Mouse (Mus musculus) cortical plate, adult 2 months (tissue): ENCODE measurements around the gene Gpat3.

ENCODE experiments used
- CTCF ChIP-seq: fragments of 200-500 bp; IDR thresholded peaks from 2 replicates; pipeline ENCODE4 v1.5.1; 2011; ENCODE audit warnings: mild to moderate bottlenecking, control low read depth, low read length; ENCODE audit not compliant: insufficient read depth; ENCODE audit errors: extremely low read depth
- POLR2A ChIP-seq: fragments of 200-500 bp; IDR thresholded peaks from 2 replicates; pipeline ENCODE4 v1.6.1; 2011; ENCODE audit warnings: mild to moderate bottlenecking, low read length, control low read depth; ENCODE audit not compliant: insufficient read depth; ENCODE audit errors: extremely low read depth

DNA sequence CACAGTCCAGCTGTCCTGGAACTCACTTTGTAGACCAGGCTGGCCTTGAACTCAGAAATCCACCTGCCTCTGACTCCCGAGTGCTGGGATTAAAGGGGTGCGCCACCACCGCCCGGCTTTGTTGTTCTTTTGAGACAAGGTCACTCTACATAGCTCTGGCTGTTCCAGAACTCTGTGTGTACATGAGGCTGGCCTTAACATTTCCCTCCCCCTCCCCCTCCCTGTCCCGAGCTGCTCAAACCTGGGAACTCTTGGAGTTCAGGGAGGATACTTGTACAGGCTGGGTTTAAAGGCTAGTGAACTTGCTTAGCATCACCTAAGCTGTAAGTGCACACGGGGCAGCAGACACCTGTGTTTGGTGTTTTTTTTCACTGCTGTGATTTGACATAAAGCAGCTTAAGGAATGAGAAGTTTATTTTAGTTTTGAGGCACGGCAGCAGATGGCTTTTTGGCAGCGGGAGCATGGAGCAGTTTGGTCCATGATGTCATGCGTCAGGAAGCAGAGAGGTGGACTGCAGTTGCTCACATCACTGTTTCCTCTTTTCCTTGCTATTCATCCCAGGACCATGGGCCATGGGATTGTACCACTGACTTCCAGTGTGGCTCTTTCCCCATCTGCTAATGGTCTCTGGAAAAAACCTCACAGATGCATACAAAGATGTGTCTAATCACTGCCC, 9.5 kb upstream of the Gpat3 start:
- TF ChIP-seq CTCF (no peak), POLR2A (no peak)
